Mouse (Mus musculus): ENCODE results near the gene Fhod1. TPM values are rescaled to one million over a fixed set of nuclear protein-coding genes. Genes with fewer than 3 reads are reported as not detected.
A peak's percentile ranks its signal among the peaks of the same experiment; 100 is the strongest.
"Not testable (repeated sequence)": the region's sequence is repeated elsewhere in the genome, so short reads cannot be mapped to it uniquely, and the experiment has no call there.

Gene Fhod1
- total RNA-seq, 2 experiments from 2014 or later, result 2.8 to 2.9 TPM

DNA sequence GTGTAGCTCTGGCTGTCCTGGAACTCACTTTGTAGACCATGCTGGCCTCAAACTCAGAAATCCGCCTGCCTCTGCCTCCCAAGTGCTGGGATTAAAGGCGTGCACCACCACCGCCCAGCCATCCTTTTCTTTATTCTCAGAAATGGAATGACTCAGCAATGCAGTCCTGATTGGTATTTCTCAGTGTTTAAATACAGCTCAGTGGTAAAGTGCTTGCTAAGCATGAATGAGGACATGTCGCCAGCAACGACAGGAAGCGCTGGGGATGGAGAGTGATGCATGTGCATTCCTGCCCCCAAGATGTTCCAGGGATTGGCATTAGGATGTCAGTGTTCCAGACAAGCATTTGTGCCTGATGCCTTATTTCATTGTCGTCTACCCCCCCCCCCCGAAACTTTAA lies 44.4 kb downstream of the Fhod1 start:
- DNase-seq (ENCODE audit: low spot score in 2 of 2), result no peak
- intact Hi-C loops (cut with DNase I), result no loop called here

DNA sequence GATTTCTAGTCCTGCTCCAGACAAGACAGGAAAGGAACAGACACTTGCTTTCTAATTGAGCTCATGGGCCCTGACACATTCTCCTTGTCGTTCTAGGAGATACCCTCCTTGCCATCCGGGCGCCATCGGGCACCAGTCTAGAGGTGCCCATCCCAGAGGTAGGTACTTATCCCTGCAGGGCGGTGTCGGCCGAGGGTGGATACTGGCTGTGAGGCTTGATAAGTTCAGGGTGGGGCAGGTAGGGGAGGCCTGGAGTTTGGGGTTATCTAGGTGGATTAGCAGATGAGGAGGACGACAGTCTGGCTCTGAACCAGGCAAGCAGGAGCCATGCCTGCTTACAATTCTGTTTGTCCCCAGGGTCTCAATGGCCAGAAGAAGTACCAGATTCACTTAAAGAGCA lies 47.8 kb downstream of the Fhod1 start:
- intact Hi-C loops (cut with DNase I), result no loop called here
- DNase-seq (ENCODE audit: low spot score in 2 of 2), result no peak

DNA sequence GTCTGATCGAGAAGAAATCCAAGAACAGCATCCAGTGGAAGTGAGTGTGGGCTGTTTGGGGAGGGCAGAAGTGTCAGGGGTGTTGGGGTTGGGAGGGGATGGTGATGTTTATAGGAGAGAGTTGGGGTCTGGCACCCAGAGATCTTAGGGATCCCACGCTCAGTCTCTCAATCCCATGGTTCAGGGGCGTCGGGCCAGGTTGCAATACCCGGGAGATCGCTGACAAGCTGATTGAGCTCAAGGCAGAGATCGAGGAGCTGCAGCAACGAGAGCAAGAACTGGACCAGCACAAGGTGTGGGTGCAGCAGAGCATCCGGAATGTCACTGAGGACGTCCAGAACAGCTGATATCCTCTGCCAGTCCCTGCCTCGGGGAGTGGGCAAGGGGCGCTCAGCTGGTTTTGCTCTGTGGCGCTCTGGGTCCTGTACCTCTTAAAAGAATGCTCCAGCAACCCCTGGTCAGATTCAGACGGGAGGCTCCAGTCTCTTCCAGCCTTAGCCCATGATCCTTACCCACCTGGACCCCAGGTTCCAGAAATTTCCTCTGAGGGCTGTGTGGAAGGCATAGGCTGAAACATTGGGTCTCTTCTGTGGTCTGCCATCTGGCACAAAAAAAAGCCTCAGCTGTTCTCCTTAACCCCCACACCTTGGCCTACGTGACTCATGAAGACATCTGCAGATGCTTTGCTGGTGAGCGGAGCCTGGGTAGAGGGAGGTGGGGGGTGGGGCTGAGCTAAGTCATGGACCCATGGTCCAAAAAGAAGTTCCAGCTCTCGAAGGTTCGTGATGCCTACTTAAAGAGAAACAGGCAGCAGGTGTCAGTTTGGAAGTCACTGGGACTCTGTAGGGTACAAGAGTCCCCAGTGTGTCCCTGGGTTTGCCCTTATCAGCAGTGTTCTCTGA lies 49.2 kb downstream of the Fhod1 start:
- intact Hi-C loops (cut with DNase I), result no loop called here
- DNase-seq (ENCODE audit: low spot score in 2 of 2), result no peak

DNA sequence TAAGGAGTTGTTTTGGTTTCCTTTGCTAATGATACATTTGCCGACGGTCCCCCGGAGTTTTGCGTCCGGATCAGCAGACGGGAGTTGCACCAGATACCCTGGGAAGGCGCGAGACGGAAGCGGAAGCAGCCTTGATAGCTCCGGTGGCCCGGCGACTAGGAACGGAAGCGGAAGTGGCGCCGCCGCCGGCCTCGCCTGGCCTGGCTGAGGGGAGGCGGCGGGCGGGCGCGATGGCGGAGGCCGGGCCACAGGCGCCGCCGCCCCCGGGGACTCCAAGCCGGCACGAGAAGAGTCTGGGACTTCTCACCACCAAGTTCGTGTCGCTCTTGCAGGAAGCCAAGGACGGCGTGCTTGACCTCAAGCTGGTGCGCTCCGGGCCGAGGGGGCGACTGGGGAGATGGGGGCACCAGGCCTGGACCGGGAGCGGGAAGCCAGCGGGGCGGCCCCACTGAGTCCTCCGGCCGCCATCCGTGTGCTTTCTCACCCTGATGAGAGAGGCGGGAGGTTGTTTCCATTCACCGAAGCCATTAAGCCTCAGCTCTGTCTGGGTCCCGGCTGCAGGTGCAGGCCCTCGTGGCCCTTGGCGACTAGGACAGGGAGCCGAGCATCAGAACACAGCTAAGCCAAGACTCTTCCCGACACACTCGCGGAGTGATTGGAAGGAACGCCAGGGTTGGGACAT lies 50.1 kb downstream of the Fhod1 start, which contains the start of gene E2f4:
Gene E2f4, plus strand, starts transcription at position 153 of the 682 bp plus-strand sequence.
- intact Hi-C loops (cut with DNase I), result no loop called here

DNA sequence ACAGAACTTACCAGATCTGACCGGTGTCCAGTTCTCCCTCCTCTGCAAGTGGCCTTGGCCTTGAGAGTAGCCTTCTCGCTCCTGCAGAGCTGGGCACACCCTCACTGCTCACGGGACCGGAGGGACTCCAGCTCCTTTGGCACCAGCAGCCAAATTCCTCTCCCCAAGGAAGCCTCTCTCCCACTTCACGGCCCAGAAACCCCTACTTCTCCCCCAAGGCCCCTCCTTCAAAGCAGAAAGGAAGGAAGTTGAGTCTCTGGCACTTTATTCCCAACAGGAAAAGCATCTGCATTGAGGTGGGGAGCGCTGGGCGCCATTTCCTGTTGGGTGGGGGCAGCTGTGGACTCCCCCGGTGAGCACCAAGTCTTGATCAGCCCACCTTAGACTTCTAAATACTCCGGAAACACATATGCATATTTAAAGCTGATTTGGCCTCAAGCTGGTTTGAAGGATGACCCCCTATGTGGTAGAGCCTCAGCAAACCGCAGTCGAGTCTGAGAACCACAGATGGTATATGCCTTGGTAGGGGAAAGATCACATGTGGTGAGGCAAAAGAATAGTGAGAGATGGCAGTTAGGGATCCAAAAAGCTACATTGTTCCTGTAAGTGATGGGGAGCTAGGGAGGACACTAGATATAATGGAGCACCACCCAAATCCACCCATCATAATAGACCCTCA lies 51.7 kb downstream of the Fhod1 start, which contains the start of gene Exoc3l:
Gene Exoc3l, minus strand, starts transcription at position 207 of the 679 bp plus-strand sequence.
- intact Hi-C loops (cut with DNase I), result no loop called here
- DNase-seq (ENCODE audit: low spot score in 2 of 2), result no peak

More for the DNA sequence above, 50.1 kb downstream of the Fhod1 start, which contains the start of gene E2f4:
- peak; percentile 88 to 95 for DNase-seq (ENCODE audit: low spot score in 2 of 2)

DNA sequence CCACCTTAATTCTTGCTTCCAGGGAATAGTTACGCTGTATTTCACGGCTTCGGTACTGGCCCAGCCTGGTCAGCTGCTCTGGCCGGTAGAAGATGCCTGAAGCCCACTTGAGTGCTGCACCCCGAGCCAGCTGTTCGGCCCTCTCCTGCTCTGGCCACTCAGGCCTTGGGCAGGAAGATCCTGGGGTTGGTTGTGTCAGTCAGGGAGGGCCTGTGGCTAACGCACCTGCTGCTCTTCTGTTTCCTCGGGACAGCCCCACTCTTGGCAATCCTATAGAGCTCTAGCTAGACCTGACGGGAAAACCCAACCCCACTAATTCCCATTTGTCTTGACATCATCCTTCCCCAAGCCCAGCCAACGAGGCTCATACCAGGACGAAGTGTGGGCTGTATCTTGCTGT lies 52.5 kb downstream of the Fhod1 start:
- DNase-seq (ENCODE audit: low spot score in 2 of 2), result no peak
- intact Hi-C loops (cut with DNase I), result no loop called here

DNA sequence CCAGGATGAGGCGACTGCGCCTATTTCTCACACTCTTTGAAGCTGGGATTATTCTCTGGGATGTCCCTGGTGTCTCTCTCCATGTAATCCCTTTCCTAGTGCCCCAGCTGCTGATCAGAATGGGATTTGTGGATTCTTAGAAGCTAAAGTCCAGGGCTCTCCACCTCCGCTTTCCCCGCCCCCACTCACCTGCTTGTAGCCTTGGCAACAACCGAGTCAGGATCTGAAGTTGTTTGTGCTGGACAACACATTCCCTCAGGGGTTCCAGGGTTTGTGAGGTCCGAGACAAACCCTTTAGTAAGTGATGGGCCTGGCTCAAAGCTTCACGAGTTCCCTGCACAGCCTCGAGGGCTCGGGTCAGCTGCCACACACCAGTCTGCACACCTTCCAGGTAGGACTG lies 53.0 kb downstream of the Fhod1 start:
- intact Hi-C loops (cut with DNase I), result loop anchor here (5.0 kb wide), 1 partner anchor 637 kb away; no protein-coding TSS in a partner anchor

DNA sequence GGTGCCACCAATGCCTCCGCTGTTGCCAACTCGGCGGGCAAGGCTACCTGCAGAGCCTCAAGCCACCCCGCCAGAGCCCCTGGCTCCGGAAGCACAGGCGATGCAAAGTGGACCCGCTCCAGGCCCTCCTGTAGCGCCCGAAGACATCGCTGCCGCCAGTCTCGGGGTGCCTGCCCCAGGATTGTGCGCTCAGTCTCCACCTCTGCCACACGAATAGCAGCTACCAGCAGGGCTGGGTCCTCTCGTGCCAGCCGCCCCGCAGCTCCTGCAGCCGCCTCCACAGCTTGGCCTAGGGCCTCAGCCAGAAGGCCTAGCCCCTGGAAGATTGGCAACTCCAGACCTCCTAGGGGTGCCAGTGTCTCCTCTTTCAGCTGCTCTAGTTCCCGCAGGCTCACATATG lies 54.3 kb downstream of the Fhod1 start:
- intact Hi-C loops (cut with DNase I), result loop anchor here (5.0 kb wide), 1 partner anchor 636 kb away; no protein-coding TSS in a partner anchor
- no peak for DNase-seq (ENCODE audit: low spot score in 2 of 2)

More for the DNA sequence above, 53.0 kb downstream of the Fhod1 start:
- no peak for DNase-seq (ENCODE audit: low spot score in 2 of 2)

DNA sequence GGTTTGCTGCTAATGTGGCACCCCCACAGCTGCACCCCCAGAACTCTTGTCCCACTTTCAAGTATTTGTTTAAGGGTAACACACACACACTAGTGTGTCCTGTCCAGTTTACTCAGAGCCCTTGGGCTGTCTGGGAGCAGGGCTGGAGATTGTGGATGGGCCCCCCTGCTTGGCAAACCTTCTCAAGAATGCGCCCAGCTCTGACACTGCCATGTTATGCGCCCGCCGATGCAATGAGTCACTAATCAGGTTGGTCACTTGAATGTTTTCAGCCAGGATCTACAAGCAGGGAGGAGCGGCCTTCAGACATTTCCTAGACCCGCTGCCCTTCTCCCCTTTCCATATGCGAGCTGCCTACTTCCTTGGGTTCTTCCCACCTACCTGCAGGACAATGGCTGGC lies 55.3 kb downstream of the Fhod1 start:
- no peak for DNase-seq (ENCODE audit: low spot score in 2 of 2)
- intact Hi-C loops (cut with DNase I), result loop anchor here (5.0 kb wide), 1 partner anchor 635 kb away; no protein-coding TSS in a partner anchor

DNA sequence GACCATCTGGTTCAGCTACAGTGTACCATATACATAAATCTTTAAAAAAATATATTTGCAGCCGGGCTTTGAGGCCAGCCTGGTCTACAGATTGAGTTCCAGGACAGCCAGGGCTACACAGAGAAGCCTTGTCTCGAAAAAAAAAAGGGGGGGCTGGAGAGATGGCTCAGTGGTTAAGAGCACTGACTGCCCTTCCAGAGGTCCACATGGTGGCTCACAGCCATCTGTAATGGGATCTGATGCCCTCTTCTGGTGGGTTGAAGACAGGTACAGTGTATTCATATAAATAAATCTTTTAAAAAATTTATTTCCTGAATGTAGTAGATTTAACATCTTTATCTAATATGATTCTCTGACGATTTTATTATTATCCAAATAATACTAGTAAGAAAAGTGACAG lies 56.0 kb downstream of the Fhod1 start:
- DNase-seq (ENCODE audit: low spot score in 2 of 2), result not testable (repeated sequence)
- intact Hi-C loops (cut with DNase I), result loop anchor here (5.0 kb wide), 1 partner anchor 635 kb away; no protein-coding TSS in a partner anchor

DNA sequence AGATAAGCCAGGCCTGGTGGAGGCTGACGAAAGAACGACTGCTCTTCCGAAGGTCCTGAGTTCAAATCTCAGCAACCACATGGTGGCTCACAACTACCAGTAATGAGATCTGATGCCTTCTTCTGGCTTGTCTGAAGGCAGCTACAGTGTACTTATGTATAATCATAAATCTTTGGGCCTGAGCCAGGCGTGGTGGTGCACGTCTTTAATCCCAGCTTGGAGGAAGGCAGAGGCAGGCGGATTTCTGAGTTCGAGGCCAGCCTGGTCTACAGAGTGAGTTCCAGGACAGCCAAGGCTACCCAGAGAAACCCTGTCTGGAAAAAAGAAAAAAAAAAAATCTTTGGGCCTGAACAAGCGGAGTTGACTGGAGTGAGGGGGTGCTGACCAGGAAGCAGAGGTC lies 56.4 kb downstream of the Fhod1 start:
- intact Hi-C loops (cut with DNase I), result loop anchor here (5.0 kb wide), 1 partner anchor 634 kb away; no protein-coding TSS in a partner anchor
- not testable (repeated sequence) for DNase-seq (ENCODE audit: low spot score in 2 of 2)

DNA sequence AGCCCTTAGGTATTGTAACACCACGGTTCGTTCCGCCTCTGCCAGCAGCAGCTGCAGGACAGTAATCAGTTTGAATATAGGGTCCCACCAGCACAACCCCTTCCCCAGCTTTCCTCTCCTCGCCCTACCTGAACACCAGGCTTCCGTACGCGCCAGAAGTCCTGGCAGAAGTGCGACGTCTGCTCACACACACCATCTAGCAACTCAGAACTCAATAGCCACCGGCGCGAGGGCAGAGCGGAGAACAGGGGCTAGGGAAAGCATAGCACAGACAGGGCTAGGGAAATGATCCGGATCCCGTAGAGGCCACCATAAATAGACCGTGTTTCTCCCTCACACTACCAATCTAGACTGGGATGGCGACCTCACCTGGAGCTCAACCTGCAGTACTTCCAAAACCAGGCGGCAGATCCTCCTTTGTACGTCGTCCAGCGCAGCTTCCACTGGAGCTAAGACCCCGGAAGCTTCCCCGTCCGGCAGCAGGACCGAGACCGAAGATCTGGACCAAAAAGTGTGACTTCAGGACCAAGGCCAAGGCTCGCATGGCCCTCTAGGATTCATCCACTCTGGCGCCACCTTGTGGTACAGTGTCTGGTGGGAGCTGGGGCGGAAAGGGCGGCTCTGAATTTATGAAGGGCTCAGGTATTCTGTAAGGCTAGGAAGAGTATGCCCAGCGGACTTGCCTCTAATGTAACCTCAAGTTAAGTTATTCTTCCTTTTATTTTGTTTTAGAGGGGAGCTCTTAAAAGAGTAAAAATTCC lies 57.0 kb downstream of the Fhod1 start:
- intact Hi-C loops (cut with DNase I), result loop anchor here (5.0 kb wide), 1 partner anchor 633 kb away; no protein-coding TSS in a partner anchor
- peak; percentile 70 to 79 for DNase-seq (ENCODE audit: low spot score in 2 of 2)

DNA sequence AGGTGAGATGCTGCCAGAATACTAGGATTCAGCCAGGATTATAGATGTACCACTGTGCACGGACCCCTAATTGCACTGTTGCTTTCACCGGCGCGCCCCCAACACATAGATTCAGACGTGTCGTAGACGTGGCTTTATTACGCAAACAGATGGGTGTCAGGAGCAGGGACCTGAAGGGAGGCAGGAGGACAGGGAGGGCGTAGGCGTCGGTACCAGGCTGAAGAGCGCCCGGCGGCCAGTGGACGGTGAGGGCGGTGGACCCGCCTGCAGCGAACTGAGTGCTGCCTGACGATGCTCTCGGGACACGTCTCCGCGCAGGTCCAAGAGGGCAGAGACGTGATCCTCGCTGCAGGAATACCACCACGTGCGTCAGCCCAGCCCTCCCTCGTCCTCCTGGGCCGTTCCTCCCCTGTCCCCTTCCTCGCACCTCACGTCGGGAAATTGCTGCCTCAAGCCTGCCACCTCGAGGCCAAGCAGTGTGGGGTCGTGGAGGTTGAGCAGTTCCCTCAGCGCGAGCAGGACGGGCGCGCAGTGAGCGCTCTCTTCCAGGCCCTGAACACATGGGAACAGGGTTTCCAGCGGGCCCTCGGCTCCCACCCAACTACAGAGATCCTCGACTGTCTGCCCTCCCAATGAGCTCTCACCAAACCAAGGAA lies 57.8 kb downstream of the Fhod1 start, which contains the start of gene 4931428F04Rik:
Gene 4931428F04Rik, minus strand, starts transcription at position 60 of the 656 bp plus-strand sequence.
- intact Hi-C loops (cut with DNase I), result loop anchor here (5.0 kb wide), 2 partner anchors 633 to 648 kb away; partner anchors contain the start of gene Ciao2b
- peak in 1 of 2 experiments; percentile 61 for DNase-seq (ENCODE audit: low spot score in 2 of 2)

DNA sequence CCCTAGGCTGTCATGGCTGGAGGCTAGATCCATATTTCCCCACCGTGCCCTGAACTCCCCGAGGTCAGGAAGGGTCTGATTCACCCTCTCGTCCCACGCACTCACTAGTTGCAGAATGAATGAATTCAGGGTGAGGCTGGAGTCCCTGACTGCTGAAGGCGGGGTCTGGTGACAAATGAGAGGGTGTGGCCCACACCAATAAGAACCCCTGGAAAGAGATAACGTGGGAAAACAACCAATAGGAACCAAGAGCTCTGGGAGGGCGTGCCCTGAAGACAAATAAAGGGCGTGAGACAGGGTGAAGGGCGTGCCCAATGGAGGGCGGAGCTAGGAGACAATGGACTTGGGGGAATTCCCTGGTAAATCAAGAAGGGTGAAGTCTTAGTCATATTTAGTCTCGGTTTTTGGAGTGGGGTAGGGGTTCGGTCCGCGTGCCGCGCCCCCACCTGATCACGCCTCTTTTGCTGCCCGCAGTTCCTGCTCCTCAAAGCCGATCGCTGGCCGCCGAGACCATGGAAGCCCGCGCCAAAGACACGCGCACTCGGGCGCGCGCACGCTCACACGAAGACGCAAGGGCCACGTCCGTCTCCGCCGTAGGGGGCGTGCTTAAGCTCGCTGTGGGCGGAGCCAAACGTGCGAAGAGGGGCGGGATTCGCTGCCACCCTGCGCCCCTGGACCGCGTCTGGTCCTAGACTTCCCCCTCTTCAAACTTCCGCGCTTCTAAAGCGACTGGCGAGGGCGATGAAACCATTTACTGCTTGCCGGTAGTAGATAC lies 58.6 kb downstream of the Fhod1 start:
- intact Hi-C loops (cut with DNase I), result loop anchor here (5.0 kb wide), 1 partner anchor 647 kb away; the partner anchor contains the start of gene Ciao2b
- DNase-seq (ENCODE audit: low spot score in 2 of 2), result peak; percentile 97

DNA sequence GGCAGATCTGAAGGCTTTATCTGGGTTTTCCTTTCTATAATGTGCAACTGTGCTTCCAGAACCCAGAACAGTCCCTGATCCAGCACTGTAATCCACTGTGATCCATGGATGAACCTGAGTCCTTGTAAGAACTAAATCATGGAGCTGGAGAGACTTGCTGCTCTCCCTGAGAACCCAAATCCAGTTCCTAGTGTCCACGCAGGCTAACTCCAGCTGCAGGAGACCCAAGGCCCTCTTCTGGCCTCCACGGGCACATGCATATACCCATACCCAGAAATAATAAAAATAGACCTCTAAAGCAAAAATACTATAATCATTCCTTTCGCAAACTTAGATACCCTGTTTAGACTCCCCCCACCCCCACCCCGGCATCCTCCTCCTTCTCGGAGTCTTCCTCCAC lies 59.5 kb downstream of the Fhod1 start:
- no peak for DNase-seq (ENCODE audit: low spot score in 2 of 2)
- intact Hi-C loops (cut with DNase I), result loop anchor here (5.0 kb wide), 1 partner anchor 646 kb away; the partner anchor contains the start of gene Ciao2b

DNA sequence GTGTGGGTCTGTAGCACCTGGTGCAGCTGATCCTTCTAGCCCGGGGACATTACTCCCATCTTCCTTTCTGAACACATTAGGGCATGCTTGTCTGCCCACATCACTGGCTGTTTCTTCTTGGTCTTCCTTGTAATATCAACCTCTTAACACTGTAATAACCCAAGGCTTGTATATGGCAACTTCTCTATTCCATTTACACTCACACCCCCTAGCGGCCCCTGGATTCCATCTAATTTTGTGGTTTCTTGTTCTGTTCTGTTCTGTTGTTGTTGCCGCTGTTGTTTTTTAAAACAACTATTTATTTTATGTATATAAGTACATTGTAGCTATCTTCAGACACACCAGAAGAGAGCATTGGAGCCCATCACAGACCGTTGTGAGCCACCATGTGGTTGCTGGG lies 60.8 kb downstream of the Fhod1 start:
- intact Hi-C loops (cut with DNase I), result loop anchor here (5.0 kb wide), 1 partner anchor 645 kb away; the partner anchor contains the start of gene Ciao2b
- no peak for DNase-seq (ENCODE audit: low spot score in 2 of 2)

DNA sequence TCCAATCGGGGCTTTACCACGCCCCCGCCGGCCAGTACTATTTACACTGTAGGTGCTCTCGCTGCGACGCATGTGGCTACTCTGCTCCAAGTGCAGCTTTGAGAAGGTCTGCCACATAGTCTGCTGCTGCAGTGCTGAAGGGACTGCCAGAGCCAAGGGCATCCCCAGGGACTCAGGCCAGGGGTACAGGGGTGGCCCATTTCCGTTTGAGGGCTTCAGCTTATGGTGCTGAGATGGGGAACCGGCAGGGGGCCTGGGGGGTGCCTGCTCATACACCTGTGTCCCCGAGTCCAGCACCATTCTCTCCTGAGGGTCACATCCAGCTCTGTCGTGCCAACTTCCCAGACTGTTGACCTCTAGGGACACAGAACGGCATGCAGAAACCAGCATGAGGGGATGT lies 62.2 kb downstream of the Fhod1 start:
- intact Hi-C loops (cut with DNase I), result loop anchor here (5.0 kb wide), 1 partner anchor 643 kb away; the partner anchor contains the start of gene Ciao2b

More for the DNA sequence above, 62.2 kb downstream of the Fhod1 start:
- DNase-seq (ENCODE audit: low spot score in 2 of 2), result no peak
